ENCODE assay signal across 8 mouse cellular contexts in the genomic region with DNA sequence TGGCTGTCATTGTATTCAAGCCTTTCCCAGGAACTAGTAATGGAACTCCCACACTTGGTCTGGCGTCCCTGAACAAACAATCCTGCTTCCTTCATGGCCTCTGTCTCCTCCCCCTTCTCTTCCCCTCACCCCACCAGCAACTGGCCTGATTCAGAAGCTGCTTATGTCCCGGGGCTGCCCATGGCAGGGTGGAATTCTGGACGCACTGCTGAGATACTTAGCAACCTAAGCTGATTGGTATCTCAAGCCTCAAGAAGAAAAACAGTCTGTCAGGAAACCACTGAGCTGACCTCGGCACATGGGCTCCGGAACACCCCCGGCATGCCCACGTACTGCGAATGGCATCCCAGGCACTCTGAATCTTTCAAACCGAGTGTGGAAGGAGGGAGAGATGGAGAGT. TPM values are rescaled to one million over a fixed set of nuclear protein-coding genes. Genes with fewer than 3 reads are reported as not detected.
A peak's percentile ranks its signal among the peaks of the same experiment; 100 is the strongest.
DNase-seq lines count a peak whose midpoint lies in the region; ATAC-seq and TF ChIP-seq lines count a peak whose summit lies in the region.

No protein-coding gene starts in this region.

- 48% methylated on average over 9 of the region's 9 CpGs for WGBS in neural tube, embryonic 13.5 days
- 3% methylated on average over 9 of the region's 9 CpGs for WGBS in thymus, adult 2 months

- H3K4me2 ChIP-seq in neural tube, embryonic 13.5 days, result no peak overlapping the region

- no peaks in the 10 kb centered on the region for H3K27me3 ChIP-seq in neural tube, embryonic 13.5 days
- no peaks in the 10 kb centered on the region for H3K27me3 ChIP-seq in thymus, adult 2 months (ENCODE audit: control insufficient read depth, insufficient read depth, low read length)

- peaks cover 37% of the 10 kb centered on the region for H3K4me1 ChIP-seq in neural tube, embryonic 13.5 days (replicated peaks)
- H3K4me1 ChIP-seq in thymus, adult 2 months (replicated peaks; ENCODE audit: control insufficient read depth, insufficient read depth, low read length), result peaks cover 4% of the 10 kb centered on the region

- no peak for TF ChIP-seq POLR2A in thymus, adult 2 months (IDR thresholded peaks at IDR 0.05; ENCODE audit: control insufficient read depth, extremely low read depth, insufficient read depth, low read length, poor library complexity)

- H3K27ac ChIP-seq in neural tube, embryonic 13.5 days (replicated peaks), result peak overlapping the region; percentile 61
- H3K27ac ChIP-seq in thymus, adult 2 months (ENCODE audit: control insufficient read depth, insufficient read depth, low read length), result no peak overlapping the region

- H3K9me3 ChIP-seq in neural tube, embryonic 13.5 days, result no peaks in the 10 kb centered on the region

- no peak overlapping the region for H3K9ac ChIP-seq in neural tube, embryonic 13.5 days

- 0 out of 2 replicates have a peak, but pooled peaks cover 3% of the 10 kb centered on the region for H3K36me3 ChIP-seq in neural tube, embryonic 13.5 days
- no peaks in the 10 kb centered on the region for H3K36me3 ChIP-seq in thymus, adult 2 months (ENCODE audit: control insufficient read depth, insufficient read depth, low read length)

- TF ChIP-seq CTCF in thymus, adult 2 months (IDR thresholded peaks at IDR 0.05; ENCODE audit: borderline replicate concordance, control insufficient read depth, extremely low read depth, insufficient read depth, low read length, poor library complexity), result no peak

- H3K4me3 ChIP-seq in neural tube, embryonic 13.5 days, result no peak overlapping the region
- no peak overlapping the region for H3K4me3 ChIP-seq in thymus, adult 2 months (ENCODE audit: control insufficient read depth, insufficient read depth, low read length)

- ATAC-seq in granulocyte monocyte progenitor cell, adult 5-6 weeks (replicated peaks; ENCODE audit: poor library complexity, severe bottlenecking), result peak; percentile 32; the same call in 1 of the 2 replicates
- peak; percentile 22; the same call in 1 of the 2 replicates for ATAC-seq in neural tube, embryonic 13.5 days (ENCODE audit: low read depth)
- ATAC-seq in inflammation-experienced regulatory T-cells, adult 6 months, result no peak
- no peak for ATAC-seq in erythroblast, adult 5-6 weeks (replicated peaks; ENCODE audit: low FRiP score, poor library complexity, severe bottlenecking)

- peak; percentile 54 for DNase-seq in ovary, adult 18-20 months (ENCODE audit: low spot score)
- DNase-seq in ovary, postnatal 14 days (ENCODE audit: low spot score), result no peak
- DNase-seq in kidney, postnatal 14 days, result peak; percentile 38
- DNase-seq in thymus, adult 2 months, result no peak

RNA-seq across cellular contexts. Expression of gene Lpcat2, which starts 7.8 kb away (rescaled TPM):
- total RNA-seq in granulocyte monocyte progenitor cell, adult 5-6 weeks (2014; fragmentation: Nextera tagmentation), result 11.0 and 13.8 TPM in 2 replicates
- total RNA-seq in granulocyte monocyte progenitor cell, adult 5-6 weeks (2017), result 9.9 and 14.6 TPM in 2 replicates
- 11.3 and 13.9 TPM in 2 replicates for polyA plus RNA-seq in neural tube, embryonic 13.5 days (2015; fragmentation: Nextera tagmentation; extraction: Ambion mirVana)
- 11.6 and 14.2 TPM in 2 replicates for polyA plus RNA-seq in thymus, adult 2 months (2012; rRNA removed)
- polyA plus RNA-seq in inflammation-experienced regulatory T-cells, adult 6 months (2017; shearing (Covaris generic)), result under 1 TPM in 2 of 3 experiments, not detected in 1; 0.21 to 0.26 TPM
- total RNA-seq in erythroblast, adult 5-6 weeks (2015; ENCODE audit: low replicate concordance), result 7.7 and 29.0 TPM in 2 replicates
- total RNA-seq in erythroblast, adult 5-6 weeks (2017; ENCODE audit: low replicate concordance), result 8.6 and 8.8 TPM in 2 replicates

RNA-seq across cellular contexts. Expression of gene Mmp2, which starts 20.2 kb away (rescaled TPM):
- 2.7 TPM in 1 of 2 replicates, not detected in the other for total RNA-seq in granulocyte monocyte progenitor cell, adult 5-6 weeks (2014; fragmentation: Nextera tagmentation)
- 0.36 and 0.39 TPM in 2 replicates for total RNA-seq in granulocyte monocyte progenitor cell, adult 5-6 weeks (2017)
- polyA plus RNA-seq in neural tube, embryonic 13.5 days (2015; fragmentation: Nextera tagmentation; extraction: Ambion mirVana), result 42.9 and 52.8 TPM in 2 replicates
- polyA plus RNA-seq in thymus, adult 2 months (2012; rRNA removed), result 41.5 and 55.9 TPM in 2 replicates
- not detected for polyA plus RNA-seq in inflammation-experienced regulatory T-cells, adult 6 months (2017; shearing (Covaris generic))
- total RNA-seq in erythroblast, adult 5-6 weeks (2015; ENCODE audit: low replicate concordance), result not detected in 2 replicates
- 1.1 TPM in 1 of 2 replicates, not detected in the other for total RNA-seq in erythroblast, adult 5-6 weeks (2017; ENCODE audit: low replicate concordance)

RNA-seq across cellular contexts. Expression of gene Capns2, which starts 53.9 kb away (rescaled TPM):
- 4.2 TPM in 1 of 2 replicates, not detected in the other for total RNA-seq in granulocyte monocyte progenitor cell, adult 5-6 weeks (2014; fragmentation: Nextera tagmentation)
- 0.98 and 1.7 TPM in 2 replicates for total RNA-seq in granulocyte monocyte progenitor cell, adult 5-6 weeks (2017)
- polyA plus RNA-seq in neural tube, embryonic 13.5 days (2015; fragmentation: Nextera tagmentation; extraction: Ambion mirVana), result 0.27 and 0.91 TPM in 2 replicates
- polyA plus RNA-seq in thymus, adult 2 months (2012; rRNA removed), result 0.22 and 0.66 TPM in 2 replicates
- not detected for polyA plus RNA-seq in inflammation-experienced regulatory T-cells, adult 6 months (2017; shearing (Covaris generic))
- not detected in 2 replicates for total RNA-seq in erythroblast, adult 5-6 weeks (2015; ENCODE audit: low replicate concordance)
- not detected in 2 replicates for total RNA-seq in erythroblast, adult 5-6 weeks (2017; ENCODE audit: low replicate concordance)

Comparison
In these comparisons a context has a peak if more than half of its experiments do, and no peak if none do; other contexts are left out.
1. DNase-seq: peak in ovary, adult 18-20 months (single experiment) and kidney, postnatal 14 days (single experiment); none in ovary, postnatal 14 days (single experiment) and thymus, adult 2 months (single experiment).
2. ATAC-seq: peak in granulocyte monocyte progenitor cell, adult 5-6 weeks (single experiment) and neural tube, embryonic 13.5 days (single experiment); none in inflammation-experienced regulatory T-cells, adult 6 months (single experiment) and erythroblast, adult 5-6 weeks (single experiment).
3. RNA of gene Mmp2, which starts 20.2 kb away (polyA plus RNA-seq): 41.5 to 55.9 TPM in thymus, adult 2 months and 42.9 to 52.8 TPM in neural tube, embryonic 13.5 days; not detected in inflammation-experienced regulatory T-cells, adult 6 months; every median in the first group is over 10 times any median in the second.